Mouse (Mus musculus) NIH3T3 (cell line): Measurements from ENCODE around the gene Cavin3.

Source experiments
- DNase-seq: peaks from one replicate; pipeline ENCODE4 v3.0.0-alpha.2; 2012; ENCODE audit warnings: low read depth

Gene Cavin3

DNA sequence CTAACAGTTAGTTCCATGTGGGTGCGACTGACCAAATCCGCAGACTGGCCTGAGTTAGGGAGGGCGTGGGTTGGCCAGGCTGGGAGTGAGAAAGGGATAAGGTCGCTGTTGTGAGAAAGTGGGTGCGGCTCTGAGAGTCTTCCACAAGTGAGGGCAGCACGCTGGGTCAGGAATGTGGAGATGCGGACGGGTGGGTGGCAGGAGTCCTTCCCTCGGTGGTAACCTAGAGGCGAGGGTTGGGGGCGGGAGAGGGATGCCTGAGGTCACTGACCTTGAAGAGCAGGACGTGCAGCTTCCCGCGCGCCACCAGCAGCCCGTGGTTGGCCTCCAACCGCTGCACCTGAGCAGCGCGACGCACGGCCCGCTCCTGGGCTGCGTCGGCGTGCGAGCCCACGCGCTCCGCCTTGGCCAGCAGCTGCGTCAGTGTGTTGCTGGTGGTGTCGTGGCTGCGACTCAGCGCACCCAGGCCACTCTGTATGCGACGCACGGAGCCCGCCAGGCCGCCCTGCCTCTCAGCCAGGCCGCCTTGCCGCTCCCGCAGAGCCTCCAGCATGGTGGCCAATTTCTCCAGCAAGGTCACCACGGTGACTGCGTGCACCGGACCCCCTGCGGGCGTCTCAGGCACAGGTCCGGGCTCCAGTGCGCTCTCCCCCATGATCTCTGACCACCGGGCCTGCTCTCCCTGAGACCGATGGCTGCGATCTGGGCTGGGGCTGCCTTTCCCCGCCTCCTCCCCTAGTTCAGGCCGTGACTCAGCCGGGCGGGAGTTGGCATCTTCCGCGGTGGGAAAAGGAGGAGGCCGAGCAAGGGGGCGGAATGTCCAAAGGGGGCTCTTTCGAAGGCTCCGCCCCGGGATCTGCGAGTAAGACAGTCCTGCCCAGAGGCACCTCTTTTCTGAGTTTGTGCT lies at the start of gene Cavin3:
Cavin3 (minus strand) TSS at position 796 of the 907 bp plus-strand sequence.
- peak; percentile 97 for DNase-seq

DNA sequence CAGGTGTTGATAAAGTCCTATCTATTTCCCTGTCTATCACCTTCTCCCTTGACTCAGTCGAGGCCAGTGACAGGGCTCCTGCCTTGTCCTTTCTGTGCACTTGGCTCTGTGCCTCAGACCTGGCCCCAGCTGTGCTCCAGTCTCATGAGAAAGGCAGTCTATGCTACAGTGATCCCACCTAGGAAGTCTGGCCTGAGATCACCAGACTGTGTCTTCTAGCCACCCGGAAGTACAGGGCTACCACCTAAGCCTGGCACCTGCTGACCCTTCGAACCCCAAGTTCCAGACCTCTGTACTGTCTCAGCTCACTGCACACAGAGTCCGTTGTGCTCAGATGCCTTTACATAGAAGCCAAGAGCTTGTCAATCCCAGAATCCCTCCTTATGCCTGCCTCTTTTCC lies 46.0 kb upstream of the Cavin3 start:
- no peak for DNase-seq

DNA sequence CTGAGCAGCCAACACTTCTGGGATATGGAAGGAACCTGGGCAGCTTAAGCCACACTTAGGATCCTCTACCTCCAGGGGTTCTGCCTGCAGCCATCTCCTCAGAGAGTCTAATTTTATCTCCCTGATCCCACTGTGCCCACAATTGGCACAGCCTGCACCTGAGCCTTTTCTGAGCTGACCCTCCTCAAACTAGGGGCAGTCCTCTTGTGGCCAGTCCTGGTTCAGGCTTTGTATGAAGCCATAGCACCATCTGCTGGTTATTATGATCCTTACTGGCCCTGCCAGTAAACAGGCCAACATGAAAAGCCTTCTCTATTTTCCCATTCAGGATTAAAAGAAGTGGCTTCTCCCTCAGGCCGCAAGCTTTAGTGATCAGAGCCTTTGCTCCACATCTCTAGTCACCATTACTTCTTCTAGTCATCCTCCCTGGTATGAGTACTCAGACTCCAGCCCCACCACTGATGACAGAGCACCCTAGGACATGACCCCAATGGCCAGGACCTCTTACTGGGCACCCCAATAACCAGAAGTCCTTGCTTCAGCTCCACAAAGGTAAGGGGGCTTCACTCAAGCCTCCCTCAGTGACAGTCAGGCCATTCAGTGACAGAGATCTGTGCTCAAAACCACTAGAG lies 45.3 kb upstream of the Cavin3 start:
- peak; percentile 69 for DNase-seq

DNA sequence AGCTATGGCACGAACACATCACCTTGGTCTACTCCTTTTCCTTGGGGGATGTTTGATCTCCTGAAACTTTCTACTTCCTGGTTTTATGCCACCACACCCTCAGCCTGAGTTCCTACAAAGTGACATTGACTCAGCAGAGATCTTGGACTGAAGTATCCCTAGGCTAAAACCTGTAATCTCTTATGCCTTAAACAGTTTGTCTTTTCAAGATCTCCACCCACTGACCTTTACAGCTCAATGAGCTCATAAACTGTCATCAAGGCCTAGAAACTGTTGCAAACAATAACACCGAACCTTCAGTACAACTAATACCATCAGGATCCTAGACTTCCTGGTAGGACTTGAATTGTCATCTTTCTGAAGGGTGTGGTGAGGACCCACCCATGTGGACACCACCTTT lies 42.1 kb upstream of the Cavin3 start:
- DNase-seq = no peak

DNA sequence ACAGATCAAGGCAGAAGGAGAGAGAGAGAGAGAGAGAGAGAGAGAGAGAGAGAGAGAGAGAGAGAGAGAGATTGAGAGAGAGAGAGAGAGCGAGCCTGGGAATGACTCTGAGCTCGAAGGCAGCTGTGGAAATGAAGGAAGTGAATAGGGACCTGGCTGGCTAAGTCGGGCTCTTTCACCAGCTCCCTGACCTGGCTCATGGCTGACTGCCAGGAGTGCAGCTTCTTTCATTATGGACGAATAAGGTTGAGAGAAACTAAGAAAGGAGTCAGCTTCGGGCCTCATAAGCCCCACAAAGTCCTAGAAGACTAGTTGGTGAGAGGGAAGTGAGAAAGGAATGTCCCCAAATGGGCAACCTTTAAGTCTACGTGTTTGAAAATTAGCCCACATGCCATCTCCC lies 38.1 kb upstream of the Cavin3 start:
- DNase-seq = peak; percentile 46

DNA sequence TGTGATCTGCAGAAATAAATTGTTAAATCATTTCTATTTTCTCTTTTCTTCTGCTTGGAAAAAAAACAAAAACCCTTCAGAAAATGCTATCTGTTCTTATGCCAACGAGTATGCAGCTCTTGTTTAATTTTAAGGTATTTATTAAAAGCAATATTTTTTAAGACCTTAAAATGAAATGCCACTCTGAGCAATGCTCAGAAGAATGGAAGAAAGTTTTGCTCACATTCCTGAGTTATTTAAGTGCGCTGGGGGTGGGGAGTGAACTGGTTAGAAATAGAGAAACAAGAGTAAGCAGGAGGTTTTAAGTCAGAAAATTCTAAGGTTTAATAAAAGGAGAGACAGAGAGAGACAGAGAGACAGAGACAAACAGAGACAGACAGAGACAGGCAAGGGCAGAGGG lies 37.7 kb upstream of the Cavin3 start:
- DNase-seq = no peak

DNA sequence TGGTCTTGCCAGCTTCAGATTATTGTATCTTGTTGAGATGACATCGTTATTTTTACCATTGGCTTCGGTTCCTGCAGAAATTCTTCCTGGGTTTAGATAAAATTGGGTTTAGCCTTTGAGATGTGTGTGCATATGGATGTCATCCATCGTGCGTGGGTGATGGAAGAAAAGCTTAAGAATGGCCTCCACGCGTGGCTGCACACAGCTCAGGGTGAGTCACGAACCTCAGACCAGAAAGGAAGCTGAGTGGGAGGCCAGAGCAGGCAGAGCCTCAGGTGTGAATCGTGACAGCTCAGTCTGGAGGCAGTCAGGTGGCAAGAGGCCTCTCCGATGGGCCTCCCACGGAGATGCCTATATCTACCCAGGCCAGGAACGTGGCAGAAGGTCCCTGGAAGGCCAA lies 37.2 kb upstream of the Cavin3 start:
- DNase-seq = no peak

DNA sequence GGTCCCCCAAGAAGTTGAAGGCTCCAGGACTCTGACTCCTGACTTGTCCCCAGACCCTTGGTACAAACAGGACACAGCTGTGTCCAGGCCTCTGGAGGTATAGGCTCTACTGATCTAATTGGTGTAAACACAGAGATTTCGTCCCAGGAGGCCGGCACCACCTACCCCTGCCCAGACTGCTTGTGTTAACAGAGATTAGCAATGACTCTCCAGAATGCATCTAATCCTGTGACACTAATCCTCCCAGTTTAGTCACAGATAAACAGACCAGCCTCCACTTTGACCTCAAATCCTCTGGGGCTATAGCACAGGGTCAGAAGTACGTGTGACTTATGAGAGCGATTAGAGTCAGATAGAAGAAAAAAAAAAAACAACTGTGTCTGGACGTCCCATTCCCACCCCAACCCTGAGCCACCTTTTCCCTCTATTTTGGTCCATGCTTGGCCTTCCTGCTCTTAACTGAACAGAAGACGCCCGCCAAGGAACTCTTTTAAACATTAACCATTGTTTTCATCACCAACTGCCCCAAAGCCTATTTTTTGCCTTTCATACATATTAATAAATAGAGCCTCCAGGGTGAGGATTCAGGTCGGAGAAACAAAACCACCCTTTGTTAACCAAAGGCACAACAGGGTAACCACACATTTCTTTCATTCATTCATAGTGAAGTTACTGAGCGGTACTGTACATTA lies 34.7 kb upstream of the Cavin3 start:
- no peak for DNase-seq

DNA sequence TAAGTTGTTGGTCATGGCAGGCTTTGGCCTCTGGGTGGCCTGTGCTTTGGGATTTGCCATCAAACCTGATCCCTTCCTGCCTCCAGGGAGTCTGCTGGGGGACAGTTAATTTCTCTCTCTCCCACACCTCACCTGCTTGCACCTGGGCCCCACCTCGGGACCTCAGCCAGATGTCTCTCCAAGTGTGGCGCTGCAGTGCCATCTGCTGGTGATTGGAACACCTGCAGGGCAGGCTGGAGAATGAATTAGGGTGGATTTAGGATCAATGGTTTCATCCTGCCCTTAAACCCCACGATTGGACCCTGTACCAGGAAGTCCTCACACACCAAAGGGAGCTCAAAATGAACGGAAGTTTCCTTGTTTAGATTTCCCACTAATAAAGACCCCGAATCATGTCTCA lies 33.1 kb upstream of the Cavin3 start:
- DNase-seq = peak; percentile 71

DNA sequence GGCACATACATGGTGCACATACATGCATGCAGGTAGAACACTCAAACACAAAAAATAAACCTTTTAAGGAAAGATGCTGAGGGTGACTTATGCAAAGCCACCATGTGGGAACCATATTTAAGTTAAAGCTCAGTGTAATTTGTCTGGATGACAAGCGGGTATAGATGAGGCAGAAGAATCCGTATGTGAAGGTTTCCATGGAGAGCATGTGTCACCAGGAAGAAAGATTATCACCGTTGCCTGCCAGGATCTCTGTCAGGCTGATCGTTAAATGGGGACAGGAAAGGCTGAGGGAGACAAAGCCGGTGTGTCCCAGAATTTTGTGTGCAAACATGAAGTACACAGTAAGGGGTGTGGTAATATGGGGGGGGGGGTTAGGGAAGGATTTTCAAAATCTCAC lies 32.5 kb upstream of the Cavin3 start:
- no peak for DNase-seq

DNA sequence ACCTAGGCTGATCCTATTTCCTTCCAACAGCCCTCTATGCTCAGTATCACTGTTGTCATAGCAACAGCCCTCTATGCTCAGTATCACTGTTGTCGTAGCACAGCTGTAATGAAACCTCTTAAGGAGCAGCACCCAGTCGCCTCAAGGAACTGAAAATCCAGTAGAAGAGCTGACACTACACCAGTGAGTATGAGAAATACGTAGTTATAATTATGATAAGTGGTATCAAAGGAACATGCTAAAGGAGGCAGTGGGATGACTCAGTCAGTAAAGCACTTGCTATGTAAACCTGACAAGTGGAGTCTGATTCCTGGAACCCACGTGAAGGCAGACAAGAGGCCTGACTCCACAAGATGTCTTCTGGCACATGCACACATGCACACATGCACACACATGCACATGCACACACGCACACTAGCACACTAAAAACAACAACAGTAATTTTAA lies 31.8 kb upstream of the Cavin3 start:
- peak; percentile 70 for DNase-seq

DNA sequence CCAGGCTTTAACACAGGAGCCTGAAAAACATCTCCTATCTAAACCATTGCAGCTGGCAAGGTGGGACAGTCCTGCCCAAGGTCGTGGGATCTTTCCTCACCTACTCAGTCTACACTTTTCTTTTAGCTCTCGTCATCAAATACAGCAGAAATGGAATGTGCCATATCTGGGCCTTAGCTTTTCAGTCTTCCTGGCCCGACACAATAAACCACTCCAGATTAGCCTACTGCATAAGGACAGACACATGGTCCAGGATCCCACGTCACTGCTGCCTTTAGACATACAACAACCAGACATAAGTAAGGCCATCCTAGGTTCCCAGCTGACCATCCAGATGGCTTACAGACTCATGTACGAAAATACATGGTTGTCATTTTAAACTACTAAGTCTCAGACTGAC lies 28.0 kb upstream of the Cavin3 start:
- no peak for DNase-seq

DNA sequence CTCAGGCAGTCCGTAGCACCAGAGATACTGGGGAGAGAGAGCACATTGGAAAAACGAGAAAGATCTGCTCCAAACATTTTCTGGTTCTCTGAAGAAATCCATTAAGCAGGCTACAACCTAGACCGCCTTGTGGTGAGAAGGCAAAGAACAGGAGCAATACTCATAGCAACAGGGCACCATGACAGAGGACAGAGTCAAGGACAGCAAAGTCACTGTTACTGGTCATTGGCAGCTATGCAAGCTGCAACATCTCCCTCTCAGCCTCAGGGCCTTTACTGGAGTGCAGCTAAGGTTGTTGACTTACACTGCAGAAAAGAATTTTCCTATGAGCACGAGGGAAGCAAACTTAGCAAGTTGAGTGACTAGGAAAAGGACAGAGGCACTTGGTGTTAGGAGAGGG lies 25.2 kb upstream of the Cavin3 start:
- no peak for DNase-seq

DNA sequence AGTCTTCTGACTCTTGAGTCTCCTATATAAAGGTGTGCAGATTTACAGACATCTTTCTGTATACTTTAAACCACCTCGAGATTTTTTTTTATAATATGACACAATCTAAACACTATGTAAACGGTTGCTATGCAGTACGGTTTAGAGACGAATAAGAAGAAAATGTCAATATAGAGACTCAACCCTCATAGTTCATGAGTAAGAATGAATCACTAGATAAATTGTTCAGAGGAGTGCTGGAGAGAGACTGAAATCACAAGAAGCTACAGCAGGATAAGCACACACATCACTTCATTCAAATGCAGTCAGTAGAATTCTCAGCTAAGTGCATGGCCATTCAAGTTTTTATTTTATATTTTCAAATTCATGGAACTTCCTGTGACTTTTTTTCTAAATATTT lies 19.9 kb upstream of the Cavin3 start:
- peak; percentile 51 for DNase-seq

DNA sequence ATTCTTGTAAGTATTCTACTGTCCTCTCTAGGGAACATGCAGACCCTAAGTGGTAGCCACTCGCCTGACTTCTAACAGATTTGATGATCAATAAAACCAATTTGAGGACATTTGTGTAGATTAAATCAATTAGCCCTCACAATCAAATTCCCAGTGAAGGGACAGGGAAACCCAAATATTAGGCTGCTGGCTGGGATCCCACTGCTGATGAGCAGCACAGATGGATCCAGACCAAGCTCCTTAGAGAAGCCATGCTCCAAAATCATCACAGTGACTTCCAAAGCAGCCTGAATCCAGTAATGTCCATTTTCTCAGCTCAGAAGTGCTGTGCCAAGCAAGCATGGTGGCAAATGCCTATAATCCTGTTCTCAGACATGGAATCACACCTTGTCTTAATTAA lies 17.6 kb upstream of the Cavin3 start:
- no peak for DNase-seq

DNA sequence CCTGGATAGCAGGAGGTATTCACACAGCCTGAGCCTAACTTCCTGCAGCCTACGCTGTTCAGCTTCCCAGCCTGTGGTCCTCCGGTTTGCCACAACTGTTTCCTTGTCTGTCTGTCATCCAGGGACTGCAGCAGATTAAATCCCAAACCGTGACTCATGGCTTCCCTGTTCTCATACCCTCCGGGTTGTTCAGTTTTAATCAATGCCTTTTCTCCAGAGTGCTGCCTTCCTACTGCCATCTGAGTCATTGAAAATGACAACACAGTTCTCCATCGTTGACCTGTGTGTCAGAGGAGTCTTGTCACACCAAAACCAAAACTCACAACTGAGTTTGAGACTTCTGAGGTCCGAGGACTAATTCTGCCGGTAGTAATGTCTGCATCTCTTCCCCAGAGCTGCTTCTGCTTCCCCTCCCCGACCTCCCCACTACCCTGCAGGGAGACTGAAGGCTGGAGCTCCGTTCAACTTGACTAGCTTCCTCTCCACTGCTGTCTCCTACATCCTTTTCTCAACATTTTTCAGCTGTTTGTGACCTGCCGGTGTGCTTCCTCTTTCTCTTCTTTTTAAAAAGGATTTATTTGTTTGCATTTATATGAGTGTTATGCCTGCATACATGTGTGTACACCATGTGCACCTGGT lies 16.9 kb upstream of the Cavin3 start:
- DNase-seq = peak; percentile 65

DNA sequence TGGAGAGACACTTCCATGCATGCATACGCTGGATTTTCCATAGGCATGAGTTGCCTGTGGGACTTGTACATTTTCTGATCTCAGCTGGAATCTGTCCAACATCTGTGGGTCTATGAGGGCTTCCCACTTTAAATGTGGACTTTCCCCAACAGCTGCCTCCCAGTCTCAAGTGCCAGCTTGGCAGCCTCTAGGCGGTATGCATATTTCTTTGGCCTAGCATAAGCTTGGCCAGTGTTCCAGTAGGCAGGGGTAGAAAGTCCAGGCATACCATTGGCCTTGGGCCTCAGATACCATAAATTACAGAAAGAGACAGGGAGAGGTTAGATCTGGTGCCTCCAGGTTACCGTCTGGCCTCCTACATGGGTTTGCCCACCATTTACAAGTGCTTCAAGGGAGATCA lies 15.8 kb upstream of the Cavin3 start:
- DNase-seq = no peak

DNA sequence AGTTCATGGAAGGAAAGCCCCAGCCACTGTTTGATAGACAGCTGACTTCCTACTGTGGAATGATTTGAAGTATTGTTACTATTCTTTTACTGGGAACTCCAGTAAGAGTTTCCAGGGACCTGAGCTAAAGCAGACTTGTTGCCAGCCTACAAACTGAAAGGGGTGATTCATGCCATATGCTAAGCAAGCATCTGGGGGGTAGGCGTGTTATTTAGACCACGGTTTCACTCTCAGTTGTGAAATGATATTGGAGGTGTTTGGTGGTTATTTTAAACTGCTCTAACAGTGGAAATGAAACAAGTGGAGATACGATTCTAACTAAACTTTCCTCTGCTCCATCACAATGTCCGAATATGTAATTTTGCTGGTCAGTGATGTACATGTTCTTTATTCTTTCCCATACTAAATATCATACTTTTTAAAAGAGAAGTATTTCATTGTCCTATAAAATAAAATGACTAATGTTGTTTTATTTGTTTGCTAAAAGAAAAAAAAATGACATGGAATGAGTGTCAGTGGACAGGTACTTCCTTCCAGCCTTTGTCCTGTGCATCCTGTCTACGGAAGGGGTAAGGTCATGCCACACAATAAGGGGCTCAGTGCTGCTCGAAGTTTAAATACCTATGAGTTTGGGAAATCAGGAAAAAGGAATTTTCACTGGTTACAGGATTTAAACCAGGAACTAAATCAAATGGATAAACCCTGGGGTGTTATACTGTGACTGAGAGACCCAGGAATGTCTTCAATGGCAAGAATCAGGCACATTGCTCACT lies 5.2 kb upstream of the Cavin3 start:
- DNase-seq = peak; percentile 71

DNA sequence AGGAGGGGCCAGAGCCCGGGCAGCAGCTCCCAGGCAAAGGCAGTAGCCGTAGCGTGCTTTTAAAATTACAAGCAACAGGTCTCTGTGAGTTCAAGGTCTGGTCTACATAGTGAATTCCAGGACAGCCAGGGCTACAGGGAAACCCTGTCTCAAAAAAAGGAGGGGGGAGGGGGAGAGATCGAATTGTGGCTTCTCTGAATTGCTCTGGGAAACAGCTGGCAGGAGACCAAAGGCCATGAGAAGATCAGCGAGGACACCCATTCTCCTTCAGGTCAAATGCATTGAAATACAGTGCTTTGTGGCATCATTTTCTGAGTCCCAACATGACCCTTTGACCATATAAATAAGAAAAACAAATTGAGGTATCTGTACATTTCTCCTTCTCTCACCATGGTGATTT lies 2.9 kb upstream of the Cavin3 start:
- DNase-seq = no peak

DNA sequence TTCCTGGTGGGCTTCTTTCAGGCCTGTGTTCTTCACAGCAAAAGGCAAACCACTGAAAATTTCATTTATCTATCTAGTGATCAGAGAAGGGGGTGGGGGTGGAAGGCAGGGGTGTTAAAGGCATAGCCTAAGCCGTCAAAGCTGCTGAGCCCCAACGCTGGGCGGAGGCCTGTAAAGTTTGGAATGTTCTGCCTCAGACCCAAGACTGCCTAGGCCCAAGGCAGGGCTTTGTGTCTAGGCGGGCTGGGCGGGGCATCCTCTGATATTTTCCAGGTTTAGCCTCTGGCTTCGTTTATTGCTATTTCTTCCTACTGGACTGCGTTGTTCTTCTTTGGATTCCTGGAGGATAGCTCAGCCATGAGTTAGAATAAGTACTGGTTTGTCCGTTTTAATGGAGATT lies 326 bp upstream of the Cavin3 start:
- peak; percentile 90 for DNase-seq
